In genomic region chr16:43979010-43979327, GRCm38 (mm10) we compare ENCODE assay signal across 8 mouse cellular contexts. TPM values are rescaled to one million over a fixed set of nuclear protein-coding genes. Genes with fewer than 3 reads are reported as not detected.
DNase-seq lines count a peak whose midpoint lies in the region; ATAC-seq and TF ChIP-seq lines count a peak whose summit lies in the region.

No protein-coding gene starts in this region.

- H3K4me3 ChIP-seq in erythroblast, embryonic 14.5 days (replicated peaks) = peak overlapping the region; percentile 66
- peak overlapping the region; percentile 78 for H3K4me3 ChIP-seq in thymus, adult 2 months (ENCODE audit: control insufficient read depth, insufficient read depth, low read length)
- peak overlapping the region; percentile 74 for H3K4me3 ChIP-seq in liver, embryonic 11.5 days (ENCODE audit: low read depth, low read length)

- H3K4me1 ChIP-seq in erythroblast, embryonic 14.5 days (ENCODE audit: control insufficient read depth) = peaks cover 11% of the 10 kb centered on the region
- H3K4me1 ChIP-seq in thymus, adult 2 months (replicated peaks; ENCODE audit: control insufficient read depth, insufficient read depth, low read length) = peaks cover 8% of the 10 kb centered on the region
- no peaks in the 10 kb centered on the region; the same call in 1 of the 2 replicates for H3K4me1 ChIP-seq in liver, embryonic 11.5 days (replicated peaks; ENCODE audit: control insufficient read depth, insufficient read depth, low read length)

- peak overlapping the region; percentile 68; the same call in 1 of the 2 replicates for H3K9ac ChIP-seq in liver, embryonic 11.5 days (ENCODE audit: low read depth, low read length)

- no peak for TF ChIP-seq POLR2A in thymus, adult 2 months (IDR thresholded peaks at IDR 0.05; ENCODE audit: control insufficient read depth, extremely low read depth, insufficient read depth, low read length, poor library complexity)

- ATAC-seq in erythroblast, adult 5-6 weeks (replicated peaks; ENCODE audit: low FRiP score, poor library complexity, severe bottlenecking) = no peak
- 0 out of 2 replicates have a peak, but pooled peaks have one; percentile 12 for ATAC-seq in liver, embryonic 11.5 days (replicated peaks; ENCODE audit: low FRiP score)

- H3K4me2 ChIP-seq in liver, embryonic 11.5 days = peak overlapping the region; percentile 99

- no peak for TF ChIP-seq CTCF in thymus, adult 2 months (IDR thresholded peaks at IDR 0.05; ENCODE audit: borderline replicate concordance, control insufficient read depth, extremely low read depth, insufficient read depth, low read length, poor library complexity)

- H3K36me3 ChIP-seq in erythroblast, embryonic 14.5 days (ENCODE audit: control insufficient read depth) = no peaks in the 10 kb centered on the region
- H3K36me3 ChIP-seq in thymus, adult 2 months (ENCODE audit: control insufficient read depth, insufficient read depth, low read length) = no peaks in the 10 kb centered on the region
- H3K36me3 ChIP-seq in liver, embryonic 11.5 days (ENCODE audit: control insufficient read depth, insufficient read depth, low read length) = no peaks in the 10 kb centered on the region

- no peak for DNase-seq in thymus, adult 2 months
- no peak for DNase-seq in thymus, postnatal 0 days (ENCODE audit: low spot score)
- DNase-seq in liver, embryonic 11.5 days (ENCODE audit: low spot score) = no peak
- no peak for DNase-seq in frontal cortex, postnatal 25 days (ENCODE audit: low spot score in 2 of 2)
- DNase-seq in adrenal gland, postnatal 14 days = no peak
- DNase-seq in left cerebral cortex, adult 11 months (ENCODE audit: low spot score) = no peak

- H3K27ac ChIP-seq in thymus, adult 2 months (ENCODE audit: control insufficient read depth, insufficient read depth, low read length) = no peak overlapping the region
- no peak overlapping the region for H3K27ac ChIP-seq in liver, embryonic 11.5 days (ENCODE audit: low read depth, low read length)

- H3K27me3 ChIP-seq in erythroblast, embryonic 14.5 days (ENCODE audit: control insufficient read depth) = peaks cover 23% of the 10 kb centered on the region
- H3K27me3 ChIP-seq in thymus, adult 2 months (ENCODE audit: control insufficient read depth, insufficient read depth, low read length) = no peaks in the 10 kb centered on the region
- H3K27me3 ChIP-seq in liver, embryonic 11.5 days (replicated peaks; ENCODE audit: control insufficient read depth, insufficient read depth, low read length) = peaks cover 11% of the 10 kb centered on the region

- WGBS in thymus, adult 2 months = 30% methylated on average over 7 of the region's 7 CpGs
- WGBS in liver, embryonic 11.5 days = 21% methylated on average over 7 of the region's 7 CpGs

- no peaks in the 10 kb centered on the region for H3K9me3 ChIP-seq in erythroblast, embryonic 14.5 days (ENCODE audit: control insufficient read depth, low read length)
- H3K9me3 ChIP-seq in liver, embryonic 11.5 days (ENCODE audit: control insufficient read depth, low read length) = no peaks in the 10 kb centered on the region

RNA-seq across cellular contexts. Expression of gene Zdhhc23, which starts 0.6 kb away (rescaled TPM):
- 0.01 TPM in 1 of 2 replicates, not detected in the other for polyA plus RNA-seq in erythroblast, embryonic 14.5 days (2012)
- 0.19 and 0.21 TPM in 2 replicates for total RNA-seq in erythroblast, adult 5-6 weeks (2015; ENCODE audit: low replicate concordance)
- total RNA-seq in erythroblast, adult 5-6 weeks (2017; ENCODE audit: low replicate concordance) = 0.26 TPM in 1 of 2 replicates, not detected in the other
- 1.9 and 2.8 TPM in 2 replicates for polyA plus RNA-seq in thymus, adult 2 months (2012; rRNA removed)
- polyA plus RNA-seq in thymus, postnatal 0 days (2015; fragmentation: Nextera tagmentation; extraction: Ambion mirVana) = 1.7 and 2.8 TPM in 2 replicates
- polyA plus RNA-seq in liver, embryonic 11.5 days (2014; fragmentation: Nextera tagmentation; extraction: Ambion mirVana) = 0.88 and 1.4 TPM in 2 replicates
- total RNA-seq in adrenal gland, postnatal 14 days (2021) = 0.82 and 1.1 TPM in 2 replicates

RNA-seq across cellular contexts. Expression of gene Qtrt2, which starts 52.4 kb away (rescaled TPM):
- polyA plus RNA-seq in erythroblast, embryonic 14.5 days (2012) = 0.04 TPM in 1 of 2 replicates, not detected in the other
- 2.1 and 4.8 TPM in 2 replicates for total RNA-seq in erythroblast, adult 5-6 weeks (2015; ENCODE audit: low replicate concordance)
- total RNA-seq in erythroblast, adult 5-6 weeks (2017; ENCODE audit: low replicate concordance) = 5.5 and 7.5 TPM in 2 replicates
- 21.3 and 25.7 TPM in 2 replicates for polyA plus RNA-seq in thymus, adult 2 months (2012; rRNA removed)
- 15.3 and 16.0 TPM in 2 replicates for polyA plus RNA-seq in thymus, postnatal 0 days (2015; fragmentation: Nextera tagmentation; extraction: Ambion mirVana)
- 26.5 and 27.7 TPM in 2 replicates for polyA plus RNA-seq in liver, embryonic 11.5 days (2014; fragmentation: Nextera tagmentation; extraction: Ambion mirVana)
- 31.5 and 31.9 TPM in 2 replicates for total RNA-seq in adrenal gland, postnatal 14 days (2021)

Comparison
In these comparisons a context has a peak if more than half of its experiments do, and no peak if none do; other contexts are left out.
1. RNA of gene Qtrt2, which starts 52.4 kb away (polyA plus RNA-seq): 26.5 to 27.7 TPM in liver, embryonic 11.5 days, 21.3 to 25.7 TPM in thymus, adult 2 months and 15.3 to 16.0 TPM in thymus, postnatal 0 days; 0.04 TPM in erythroblast, embryonic 14.5 days; every median in the first group is over 10 times any median in the second.
2. Peak in every context shown above with its lines, with median percentiles within 50 percentile points of each other: H3K4me3 ChIP-seq.